Mouse (Mus musculus): ENCODE data around the gene Tmem156.
A peak's percentile ranks its signal among the peaks of the same experiment; 100 is the strongest.

The Tmem156 gene

DNA sequence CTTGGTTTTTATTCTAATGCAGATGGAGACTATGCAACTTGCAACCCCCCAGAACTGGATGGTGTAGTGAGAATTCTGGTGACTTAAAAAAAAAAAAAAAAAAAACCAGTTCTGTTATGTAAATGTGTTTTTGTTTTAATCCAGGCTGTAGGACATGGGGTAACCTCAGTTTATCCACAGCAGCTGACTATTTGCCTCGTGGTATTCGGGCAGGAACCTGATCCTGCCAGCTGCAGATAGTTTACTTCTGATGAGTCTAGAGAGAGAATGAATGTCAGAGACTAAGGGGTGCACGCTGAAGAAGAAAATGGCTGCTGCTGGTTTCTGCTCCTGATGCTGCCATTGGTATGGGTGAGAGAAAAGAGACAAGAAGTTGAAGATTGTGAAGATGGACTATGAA lies 4.2 kb upstream of the Tmem156 start:
- DNase-seq, result no peak

DNA sequence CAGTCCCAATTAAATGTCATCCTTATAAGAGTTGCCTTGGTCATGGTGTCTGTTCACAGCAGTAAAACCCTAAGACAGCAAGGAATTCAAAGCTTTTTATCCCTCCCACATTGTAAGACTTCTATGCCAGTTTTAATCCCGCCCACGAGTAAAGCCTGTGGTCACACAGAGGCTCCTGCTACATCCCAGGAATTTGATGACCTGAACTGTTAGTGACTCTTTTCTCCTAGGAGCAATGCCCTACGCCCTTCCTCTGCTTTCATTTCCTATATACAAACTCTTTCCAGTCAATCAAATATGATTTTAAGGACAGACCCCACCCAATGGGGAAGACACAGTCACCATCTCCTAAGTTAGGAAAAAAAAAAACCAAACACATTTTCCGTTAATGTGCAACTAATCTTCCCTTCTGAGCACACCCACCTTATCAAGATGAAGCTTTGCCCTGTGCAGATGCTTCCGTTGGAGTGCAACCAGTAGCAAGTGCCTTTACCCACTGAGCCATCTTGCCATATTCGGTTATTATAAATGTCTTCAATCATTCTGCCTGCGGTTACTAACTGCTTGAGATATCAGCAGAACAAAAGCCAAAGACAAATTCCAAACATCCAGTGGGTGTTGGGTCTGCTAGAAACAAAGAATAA lies 3.1 kb upstream of the Tmem156 start:
- DNase-seq, result no peak

DNA sequence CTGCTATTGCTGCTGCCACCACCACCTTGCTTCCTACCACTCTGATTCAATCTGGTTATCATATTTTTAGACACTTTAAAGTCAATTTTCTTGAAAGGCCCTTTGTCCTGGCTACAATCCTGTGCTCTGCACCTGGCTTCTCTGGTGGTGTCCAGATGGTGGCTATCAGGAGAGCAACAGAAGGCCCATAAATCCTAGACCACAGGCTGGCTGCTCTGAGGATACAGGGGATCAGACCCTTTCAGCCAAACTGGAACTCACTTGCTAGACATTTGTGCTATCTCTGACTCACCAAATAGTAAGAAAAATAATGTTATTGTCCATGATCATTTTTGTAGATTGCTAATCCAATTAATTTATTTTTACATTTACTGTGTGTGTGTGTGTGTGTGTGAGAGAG lies 1.8 kb upstream of the Tmem156 start:
- no peak for DNase-seq

DNA sequence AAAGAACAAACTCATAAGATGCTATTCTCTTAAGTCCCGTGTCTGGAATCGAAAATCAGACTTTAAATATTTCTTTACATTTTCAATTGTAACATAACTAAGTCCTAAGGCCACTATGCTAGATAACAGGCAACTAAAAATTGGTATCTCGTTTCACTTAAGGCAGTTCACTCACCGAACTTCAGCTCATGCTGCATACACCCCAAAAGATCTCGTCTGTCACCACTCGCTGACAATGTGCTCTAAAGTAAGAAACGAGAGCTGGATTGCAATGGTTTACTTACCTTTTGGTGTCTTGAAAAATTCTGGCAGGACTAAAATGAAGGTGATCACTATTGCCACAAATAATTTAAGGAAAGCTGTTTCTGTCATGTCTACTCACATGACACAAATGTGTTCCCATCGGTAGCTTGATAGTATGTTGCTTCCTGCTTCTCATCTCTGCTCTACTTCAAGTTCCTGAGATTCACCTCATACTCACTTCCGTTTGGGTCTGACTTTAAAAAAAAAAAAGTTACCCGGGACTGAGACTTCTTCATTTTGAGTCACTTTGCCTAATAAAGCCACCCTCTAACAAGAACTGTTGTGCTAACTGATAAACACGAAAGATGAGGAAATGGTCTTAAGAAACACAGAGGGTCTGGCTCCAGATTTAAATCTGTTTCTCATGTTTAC lies 611 bp downstream of the Tmem156 start:
- DNase-seq, result no peak

DNA sequence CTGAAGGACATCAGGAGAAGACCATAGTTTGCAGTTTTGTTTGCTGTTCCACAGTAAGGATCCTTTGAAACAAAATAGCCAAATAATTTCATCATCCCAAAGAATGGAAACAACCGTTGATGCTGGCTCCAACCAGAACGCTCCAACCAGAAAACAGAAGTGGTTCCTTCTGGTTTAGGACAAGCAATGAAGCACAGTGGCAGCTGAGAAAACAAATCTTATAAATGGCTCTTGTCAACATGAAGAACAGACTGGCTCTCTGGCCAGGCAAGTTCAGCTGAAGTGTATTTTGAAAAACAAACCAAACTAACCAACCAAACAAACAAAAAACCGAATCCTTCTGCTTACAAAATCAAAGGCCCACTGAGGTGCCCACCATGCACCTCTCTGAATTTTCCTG lies 2.2 kb downstream of the Tmem156 start:
- DNase-seq, result no peak

DNA sequence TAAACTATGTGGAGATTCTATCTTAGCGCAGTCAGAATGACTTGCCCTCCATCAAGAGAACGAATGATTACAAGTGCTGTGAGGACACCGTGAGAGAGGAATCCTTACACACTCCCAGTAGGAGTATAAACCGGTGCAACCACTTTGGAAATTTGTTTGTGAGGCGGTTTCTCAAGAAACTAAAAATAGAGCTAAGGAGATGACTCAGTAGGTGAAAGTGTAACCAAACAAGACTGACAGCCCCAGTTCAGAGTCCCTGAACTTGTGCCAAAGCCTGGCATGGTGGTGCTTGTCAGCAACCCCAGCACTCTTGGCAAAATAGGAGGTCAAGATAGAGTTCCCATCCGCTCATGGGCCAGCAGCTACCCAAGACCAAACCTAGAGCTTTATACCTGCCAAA lies 5.4 kb downstream of the Tmem156 start:
- peak; percentile 70 for DNase-seq

DNA sequence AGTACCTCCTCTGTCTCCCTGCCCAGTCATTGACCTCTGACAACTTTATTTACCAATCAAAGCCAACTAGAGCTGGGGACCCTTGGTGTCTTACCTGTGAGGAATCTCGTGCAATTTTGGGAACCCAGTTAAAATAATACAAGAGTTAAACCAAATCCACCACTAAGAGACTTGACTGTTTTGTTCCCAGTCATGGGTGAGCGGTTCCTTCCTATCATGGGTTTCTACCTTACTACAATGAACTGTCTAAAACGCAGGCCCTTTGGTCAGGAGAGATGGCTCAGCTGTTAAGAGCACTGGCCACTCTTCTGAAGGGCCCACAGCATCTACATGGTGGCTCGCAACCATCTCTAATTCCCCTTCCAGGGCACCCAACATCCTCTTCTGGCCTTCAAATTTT lies 10.1 kb downstream of the Tmem156 start:
- no peak for DNase-seq

DNA sequence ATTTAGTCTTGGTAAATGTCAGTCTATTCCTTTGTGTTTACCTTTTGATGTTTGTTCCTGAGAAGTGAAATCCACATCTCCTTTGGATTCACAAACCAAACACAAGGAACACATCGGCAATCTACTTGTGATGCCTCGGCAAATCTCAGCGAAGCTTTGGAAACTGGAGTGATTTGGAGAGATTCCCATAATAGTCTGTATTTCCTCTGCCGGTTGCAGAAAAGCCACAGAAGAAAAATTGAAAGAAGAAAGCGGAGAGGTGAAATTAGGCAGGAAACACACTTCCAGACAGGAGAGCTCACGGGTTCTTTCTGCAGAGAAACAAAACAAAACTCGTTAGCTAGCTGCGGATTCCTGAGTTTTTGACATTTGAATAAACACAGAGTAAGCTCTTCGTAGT lies 12.1 kb downstream of the Tmem156 start:
- DNase-seq, result no peak

DNA sequence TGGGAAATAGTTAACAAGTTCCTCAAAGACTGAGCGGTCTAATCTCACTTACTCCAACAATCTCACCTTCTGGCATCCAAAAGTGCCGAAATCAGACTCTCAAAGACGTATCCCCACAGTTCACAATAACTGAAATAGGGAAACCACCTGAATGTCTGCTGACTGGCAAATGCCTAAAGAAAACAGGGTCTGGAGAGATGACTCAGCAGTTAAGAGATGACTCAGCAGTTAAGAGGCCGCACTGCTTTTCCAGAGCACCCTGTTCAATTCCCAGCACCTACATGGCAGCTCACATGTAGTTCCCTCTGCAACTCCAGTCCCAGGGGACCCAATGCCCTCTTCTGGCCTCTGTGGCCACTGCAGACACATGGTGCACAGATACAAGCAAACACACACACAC lies 13.9 kb downstream of the Tmem156 start:
- no peak for DNase-seq

DNA sequence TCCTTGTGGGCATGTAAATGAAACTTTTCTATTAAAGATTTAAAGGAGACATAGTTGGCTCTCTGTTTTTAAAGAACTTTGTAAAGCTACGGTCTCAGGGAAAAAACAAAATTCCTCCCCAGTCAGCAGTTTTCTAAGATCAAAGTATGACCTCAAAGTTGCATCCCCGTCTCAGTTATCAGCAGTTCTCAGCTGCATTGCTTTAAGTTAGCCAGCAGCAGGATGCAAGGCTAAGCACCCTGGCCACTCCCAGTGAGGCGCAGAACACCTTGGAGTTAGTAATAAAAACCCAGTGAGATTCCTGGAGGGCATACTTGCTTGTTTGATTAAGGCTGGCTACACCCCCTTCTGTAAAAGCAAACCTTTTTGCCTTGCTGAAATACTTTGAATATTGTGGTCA lies 15.2 kb downstream of the Tmem156 start:
- DNase-seq, result no peak

DNA sequence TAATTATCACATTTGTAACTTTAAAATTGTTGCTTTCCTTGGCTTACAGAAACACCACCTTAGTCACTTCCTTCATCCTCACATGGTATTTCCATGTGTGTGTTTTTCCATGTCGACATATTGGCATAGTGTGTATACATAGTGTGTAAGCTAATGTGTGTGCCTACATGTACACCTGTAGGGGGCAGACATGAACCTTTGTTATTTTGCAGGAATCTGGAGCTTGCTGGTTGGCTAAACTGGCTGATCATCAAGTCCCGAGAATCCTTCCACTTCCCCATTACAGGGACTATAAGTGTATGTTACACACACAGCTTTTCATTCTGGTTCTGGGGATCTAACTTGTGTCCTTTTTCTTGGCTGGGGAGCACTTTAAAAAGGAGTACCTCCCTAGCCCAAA lies 15.8 kb downstream of the Tmem156 start:
- no peak for DNase-seq

DNA sequence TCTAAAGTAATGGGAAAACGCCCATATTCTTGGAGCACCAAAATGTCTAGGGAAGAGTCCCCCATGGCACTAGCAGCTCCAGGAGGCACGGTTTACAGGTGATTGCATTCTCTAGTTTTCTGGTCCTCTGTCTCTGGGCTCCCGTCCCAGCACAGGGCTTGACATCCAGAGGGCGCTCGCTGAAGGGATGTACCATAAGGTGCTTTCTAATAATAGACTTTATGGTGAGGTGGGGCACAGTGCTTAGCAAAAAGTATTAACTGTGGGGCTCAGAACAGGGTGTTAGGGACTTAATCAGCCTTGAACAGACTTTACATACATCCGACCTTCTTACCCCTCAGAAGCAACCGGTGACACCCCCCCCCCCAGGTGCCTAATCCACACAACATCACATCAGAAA lies 17.2 kb downstream of the Tmem156 start:
- peak; percentile 20 for DNase-seq

DNA sequence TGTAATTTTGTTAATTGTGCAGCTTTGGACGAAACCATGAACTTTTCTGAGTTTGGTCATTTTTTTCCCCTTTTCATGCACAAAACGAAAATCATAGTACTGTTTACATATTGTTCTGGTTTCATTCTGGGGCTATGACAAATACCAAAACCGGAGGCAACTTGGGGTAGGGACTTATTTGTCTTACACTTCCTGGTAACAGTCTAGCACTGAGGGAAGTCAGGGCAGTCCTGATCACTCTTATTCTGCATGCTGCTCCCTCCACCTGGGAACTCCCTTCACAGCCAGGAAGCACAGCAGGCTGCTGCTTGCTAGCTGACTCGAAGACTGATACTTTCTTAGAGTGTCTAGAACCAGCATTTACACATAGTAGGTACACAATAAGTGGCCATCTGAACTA lies 18.7 kb downstream of the Tmem156 start:
- no peak for DNase-seq

DNA sequence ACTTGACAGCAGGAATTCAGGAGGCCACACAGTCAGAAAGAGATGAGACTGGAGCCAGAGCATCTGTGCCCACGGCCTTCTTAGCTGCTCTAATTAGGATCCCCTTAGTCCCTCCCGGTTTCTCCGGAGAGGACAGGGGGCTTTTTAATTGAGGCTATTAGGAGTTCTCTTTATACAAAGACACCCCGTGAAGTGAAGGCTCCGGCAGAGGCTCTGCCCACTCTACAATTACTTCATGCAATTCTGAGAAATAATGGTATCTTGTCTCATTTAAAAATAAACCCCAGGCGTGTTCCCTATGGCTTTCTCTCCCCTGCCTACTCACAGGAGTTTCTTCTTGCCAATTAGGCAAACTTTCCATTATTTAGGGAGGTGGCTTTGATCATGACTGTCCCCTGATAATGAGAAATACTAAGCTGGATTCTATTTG lies 20.2 kb downstream of the Tmem156 start:
- DNase-seq, result no peak

DNA sequence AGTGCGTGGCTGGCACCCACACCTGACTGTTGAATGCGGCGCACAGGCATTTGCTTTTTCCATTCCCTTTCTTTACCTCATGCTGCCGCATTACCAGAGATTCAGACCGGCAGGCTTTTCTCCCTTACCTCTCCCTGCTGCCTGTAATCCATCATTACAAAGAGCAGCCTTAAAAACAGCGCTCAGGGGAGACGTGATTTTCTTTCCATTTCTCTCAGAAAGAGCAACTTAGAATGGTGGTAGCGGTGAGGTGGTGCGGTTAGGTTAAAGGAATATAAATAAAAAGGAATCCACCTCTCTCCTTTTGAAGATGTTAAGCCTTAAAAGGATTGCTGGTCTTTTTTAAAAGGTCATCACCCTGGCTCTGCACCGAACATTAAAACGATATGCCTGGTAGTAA lies 22.1 kb downstream of the Tmem156 start:
- DNase-seq, result no peak

DNA sequence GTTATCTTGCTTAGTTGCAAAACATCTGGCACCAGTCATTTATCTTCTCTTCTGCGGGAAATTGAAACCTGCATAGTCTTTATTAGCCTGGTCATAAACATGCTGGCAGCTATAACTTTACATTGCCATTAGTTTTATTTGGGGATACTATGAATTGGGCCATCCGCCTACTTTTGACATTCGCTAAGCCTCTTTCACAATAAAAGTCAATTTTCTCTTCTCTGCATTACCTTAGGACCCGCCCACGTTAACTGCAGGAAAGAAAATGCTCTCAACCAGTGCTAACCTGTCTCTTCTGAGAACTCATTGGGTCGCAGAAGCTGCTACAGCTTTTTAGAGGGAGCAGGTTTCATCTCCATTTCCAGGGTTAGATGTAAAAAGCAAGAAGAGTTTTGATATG lies 23.8 kb downstream of the Tmem156 start:
- DNase-seq, result no peak

DNA sequence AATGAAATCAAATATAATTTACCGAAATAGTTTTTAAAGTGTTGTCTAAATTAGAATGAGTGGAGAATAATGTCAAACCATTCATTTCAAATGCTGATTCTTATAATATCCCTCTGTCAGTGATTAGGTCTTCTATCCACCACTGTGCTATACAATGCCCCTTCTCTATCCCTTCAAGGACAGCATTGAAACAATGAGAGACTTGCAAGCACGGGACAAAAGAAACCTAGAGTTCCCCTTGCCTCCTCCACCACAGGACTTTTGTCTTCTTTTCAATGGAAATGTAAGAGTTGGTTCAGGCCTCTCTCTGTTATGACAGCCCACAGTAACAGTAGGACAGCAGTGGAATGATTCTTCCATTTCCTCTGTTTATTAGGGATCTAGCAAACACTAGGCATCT lies 28.7 kb downstream of the Tmem156 start:
- no peak for DNase-seq

DNA sequence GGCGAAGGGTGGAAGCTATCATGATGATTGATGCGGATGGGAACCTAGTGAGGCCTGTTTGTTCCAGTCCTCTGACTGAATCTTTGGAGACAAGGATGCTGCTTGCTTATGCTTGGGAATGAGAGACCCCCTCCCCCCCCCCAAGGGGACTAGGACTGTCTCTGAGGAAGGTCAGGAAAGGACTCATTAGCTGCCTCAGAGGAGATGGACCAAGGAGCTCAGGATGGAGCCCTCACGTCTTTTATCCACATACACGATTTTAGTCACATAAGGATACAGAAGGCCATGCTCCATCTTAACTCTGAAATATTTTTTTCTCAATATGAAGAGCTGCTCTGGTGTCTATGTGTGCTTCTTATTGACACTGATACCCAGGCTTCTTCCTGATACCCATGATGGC lies 29.7 kb downstream of the Tmem156 start:
- DNase-seq, result no peak

DNA sequence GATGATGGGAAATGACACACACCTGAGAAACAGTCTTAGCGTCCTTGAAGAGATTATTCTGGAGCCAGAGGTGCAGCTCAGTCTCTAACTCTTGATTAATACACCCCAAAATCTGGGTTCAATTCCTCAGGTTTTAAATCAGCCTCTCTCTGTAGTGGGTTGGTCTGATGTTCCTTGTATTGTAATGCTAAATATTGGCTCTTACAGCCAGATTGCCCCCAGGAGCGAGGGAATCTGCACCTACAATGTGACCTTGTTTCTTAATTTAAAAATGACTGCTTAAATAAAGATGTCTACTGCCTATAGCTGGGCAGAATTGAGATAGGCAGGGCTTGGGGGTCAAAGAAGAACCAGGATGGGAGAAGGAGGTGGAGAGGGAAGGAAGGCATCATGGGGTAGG lies 32.1 kb downstream of the Tmem156 start:
- DNase-seq, result no peak

DNA sequence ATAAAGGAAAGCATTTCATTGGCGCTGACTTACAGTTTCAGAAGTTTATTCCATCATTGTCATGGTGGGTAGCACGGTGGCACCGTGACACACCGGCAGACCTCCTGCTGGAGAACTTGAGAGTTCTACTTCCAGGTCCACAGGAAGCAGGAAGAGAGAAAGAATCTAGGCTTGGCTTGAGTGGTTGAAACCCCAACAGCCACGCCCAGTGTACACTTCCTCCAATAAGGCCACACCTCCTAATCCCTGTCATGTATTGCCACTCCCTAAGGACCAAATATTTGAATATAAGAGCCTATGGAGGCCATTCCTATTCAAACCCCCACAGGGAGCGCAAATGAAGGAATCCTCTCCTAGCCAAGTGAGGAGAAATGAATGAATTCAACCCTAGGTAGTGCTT lies 34.3 kb downstream of the Tmem156 start:
- DNase-seq, result no peak

DNA sequence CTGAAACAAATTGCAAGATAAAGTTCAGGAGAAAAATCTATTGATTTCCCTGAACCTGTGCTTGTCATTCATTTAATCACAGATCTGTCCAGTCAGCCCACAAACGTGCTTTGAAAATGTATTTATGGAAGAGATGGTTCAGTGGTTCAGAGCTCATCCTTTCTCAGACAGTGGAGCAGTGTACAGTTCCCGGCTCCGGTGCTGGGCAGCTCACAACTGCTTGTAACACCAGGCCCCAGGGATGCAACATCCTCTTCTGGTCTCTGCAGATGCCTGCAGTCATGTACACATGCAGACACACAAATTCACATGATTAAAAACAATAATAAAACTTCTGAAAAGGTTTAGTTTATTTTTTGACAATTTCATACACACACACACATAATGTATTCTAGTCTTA lies 40.4 kb downstream of the Tmem156 start:
- no peak for DNase-seq

DNA sequence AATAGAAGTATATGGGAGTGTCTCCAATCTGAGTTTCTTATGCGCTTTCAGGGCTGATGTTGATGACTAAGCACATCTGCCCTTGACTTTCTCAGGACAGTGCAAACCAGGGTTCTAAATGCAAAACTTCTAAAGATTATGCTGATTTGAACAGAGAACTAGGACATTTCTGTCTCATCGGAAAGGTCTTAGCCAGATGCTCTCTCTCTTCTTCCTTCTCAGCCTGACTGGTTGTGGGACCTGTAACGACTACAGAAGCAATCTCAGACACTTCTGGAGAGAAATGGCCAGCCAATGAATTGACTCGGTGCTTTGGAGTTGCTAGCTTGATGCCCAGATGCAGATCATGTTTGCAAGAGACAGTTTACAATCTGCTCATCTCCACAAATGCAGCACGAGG lies 42.1 kb downstream of the Tmem156 start:
- DNase-seq, result no peak

DNA sequence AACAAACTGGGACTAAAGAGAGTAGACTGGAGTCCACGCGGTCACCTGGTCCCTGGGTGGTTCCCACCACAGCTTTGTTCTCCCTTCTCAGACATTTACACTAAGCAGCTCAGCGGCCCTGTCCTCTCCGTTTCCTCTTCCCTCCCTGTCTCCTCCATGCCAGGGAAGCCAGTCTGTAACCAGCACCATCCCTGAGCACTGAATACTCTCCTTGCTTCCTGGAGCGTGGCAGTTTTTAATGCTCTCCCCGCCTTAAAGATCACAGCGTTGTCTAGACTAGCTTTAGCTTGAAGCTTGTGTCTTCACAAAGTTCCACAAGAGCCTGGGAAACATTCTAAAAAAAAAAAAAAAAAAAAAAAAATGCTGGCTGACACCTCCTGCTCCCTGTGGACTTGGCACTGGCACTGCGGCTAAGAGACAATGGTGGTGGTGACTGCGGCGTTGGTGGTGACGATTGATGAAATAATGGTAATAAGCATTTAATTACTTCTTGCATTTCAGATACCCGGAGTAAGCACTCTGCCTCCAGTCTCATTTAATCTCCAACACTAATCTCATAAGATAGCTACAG lies 44.6 kb downstream of the Tmem156 start:
- no peak for DNase-seq

DNA sequence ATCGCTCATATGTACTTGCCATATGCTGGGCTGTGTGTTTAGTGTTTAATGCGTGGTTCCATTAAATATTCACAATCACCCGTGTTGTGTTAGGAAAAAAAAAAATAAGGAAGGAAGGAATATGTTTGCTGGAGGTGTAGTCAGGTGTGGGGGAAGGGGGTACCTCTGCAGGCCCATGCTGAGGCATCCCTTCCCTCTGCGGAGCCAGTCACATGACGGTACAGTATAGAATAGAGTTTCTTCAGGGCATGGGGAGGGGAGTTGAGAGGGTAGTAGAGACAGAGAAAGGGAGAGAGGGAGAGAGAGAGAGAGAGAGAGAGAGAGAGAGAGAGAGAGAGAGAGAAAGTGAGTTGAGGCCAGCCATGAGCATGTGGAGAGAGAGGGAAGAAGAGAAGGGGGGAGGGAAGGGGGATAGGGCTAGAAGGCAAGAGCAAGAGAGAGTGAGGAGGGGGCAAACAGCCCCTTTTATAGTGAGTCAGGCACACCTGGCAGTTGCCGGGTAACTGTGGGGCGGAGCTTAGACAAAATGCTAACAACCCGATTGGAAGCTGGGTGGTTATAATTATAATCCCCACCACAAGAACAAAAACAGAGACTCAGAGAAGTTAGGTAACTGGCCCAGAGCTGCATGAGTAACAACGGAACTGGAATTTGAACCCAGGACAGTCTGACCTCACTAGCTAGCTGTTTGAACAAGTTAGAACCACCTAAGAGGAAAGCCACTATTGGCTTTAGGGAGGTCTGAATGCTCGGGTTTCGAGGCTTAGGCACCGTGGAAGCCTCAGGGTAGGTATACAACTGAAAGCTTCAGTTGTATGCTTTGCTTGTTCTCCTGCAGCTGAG lies 45.3 kb downstream of the Tmem156 start:
- no peak for DNase-seq

Data from kidney, adult 18-20 months (tissue).